In the genomic region with DNA sequence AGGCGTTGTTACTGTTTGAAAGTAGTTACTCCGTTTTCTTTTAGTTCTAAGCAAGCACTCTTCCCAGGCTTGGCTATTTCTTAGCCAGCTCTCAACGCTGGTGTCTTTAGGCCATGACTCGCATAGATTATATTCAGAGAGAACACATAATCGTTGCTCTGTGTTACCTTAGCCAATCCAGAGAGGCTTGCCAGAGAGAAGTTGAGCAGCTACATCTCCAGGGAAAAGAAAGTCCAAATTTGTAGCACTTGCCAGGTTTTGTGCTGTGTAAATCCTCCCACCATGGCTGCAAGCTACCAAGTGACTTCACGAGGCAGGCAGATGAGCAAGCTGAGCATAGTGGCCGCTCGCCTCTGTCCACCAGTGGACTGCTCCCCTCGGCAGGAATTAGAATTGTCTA, we compare ENCODE assay signal across 26 mouse cellular contexts.
DNase-seq lines count a peak whose midpoint lies in the region; ATAC-seq lines count a peak whose summit lies in the region.
"Had no signal": no experiment of that assay in that cellular context is flagged by ENCODE, and none has a peak within 500 bp of the region (broad histone marks: within the 10 kb centered on the region; RNA-seq: fewer than 3 reads in every experiment).

No protein-coding gene starts in this region.

- DNase-seq in embryonic facial prominence, embryonic 14.5 days (ENCODE audit: low spot score), result peak; percentile 17
- no peak for DNase-seq in embryonic facial prominence, embryonic 10.5 days (ENCODE audit: low spot score)
- DNase-seq in heart, adult 9 months (ENCODE audit: low spot score in 2 of 2), result peak; percentile 5 to 24
- DNase-seq in heart, postnatal 36 days, result no peak
- DNase-seq in adipocyte (ENCODE audit: low spot score), result peak; percentile 54
- peak; percentile 44 for DNase-seq in gastrocnemius, postnatal 25 days
- no peak for DNase-seq in right cerebral cortex, postnatal 4 days
- DNase-seq: adrenal gland, adult 2 months; cerebellum, adult 8-10 months; cerebellum, postnatal 25 days; kidney, adult 18-20 months; kidney, postnatal 10 days; layer of hippocampus, postnatal 36 days; left cerebral cortex, postnatal 4 days; liver, postnatal 0 days; lung, postnatal 36 days; right cerebral cortex, postnatal 25 days had no signal

- intact Hi-C loops in heart, postnatal 36 days (cut with DNase I), result no loop called here

- no peaks in the 10 kb centered on the region for H3K9me3 ChIP-seq in embryonic facial prominence, embryonic 14.5 days (ENCODE audit: control insufficient read depth, low read length)
- H3K9me3 ChIP-seq in embryonic facial prominence, embryonic 10.5 days, result no peaks in the 10 kb centered on the region
- no peaks in the 10 kb centered on the region for H3K9me3 ChIP-seq in kidney, embryonic 15.5 days (replicated peaks)
- H3K9me3 ChIP-seq: forebrain, embryonic 10.5 days; forebrain, embryonic 15.5 days; heart, embryonic 15.5 days; liver, embryonic 12.5 days had no signal

- H3K27me3 ChIP-seq in embryonic facial prominence, embryonic 14.5 days (replicated peaks; ENCODE audit: control insufficient read depth, insufficient read depth, low read length), result no peaks in the 10 kb centered on the region
- no peaks in the 10 kb centered on the region for H3K27me3 ChIP-seq in embryonic facial prominence, embryonic 10.5 days (replicated peaks; ENCODE audit: low read depth, poor library complexity, severe bottlenecking)
- no peaks in the 10 kb centered on the region for H3K27me3 ChIP-seq in kidney, embryonic 15.5 days
- H3K27me3 ChIP-seq: forebrain, embryonic 15.5 days; heart, embryonic 15.5 days; liver, embryonic 12.5 days had no signal

- peaks cover 6% of the 10 kb centered on the region; the same call in 1 of the 2 replicates for H3K4me1 ChIP-seq in embryonic facial prominence, embryonic 14.5 days (ENCODE audit: control insufficient read depth, insufficient read depth, low read length)
- H3K4me1 ChIP-seq in embryonic facial prominence, embryonic 10.5 days, result no peaks in the 10 kb centered on the region
- no peaks in the 10 kb centered on the region for H3K4me1 ChIP-seq in kidney, embryonic 15.5 days
- H3K4me1 ChIP-seq: forebrain, embryonic 10.5 days; forebrain, embryonic 15.5 days; heart, embryonic 15.5 days; liver, embryonic 12.5 days had no signal

- H3K36me3 ChIP-seq in embryonic facial prominence, embryonic 14.5 days (ENCODE audit: control insufficient read depth, insufficient read depth, low read length), result no peaks in the 10 kb centered on the region
- no peaks in the 10 kb centered on the region for H3K36me3 ChIP-seq in embryonic facial prominence, embryonic 10.5 days (replicated peaks)
- H3K36me3 ChIP-seq in kidney, embryonic 15.5 days, result no peaks in the 10 kb centered on the region
- H3K36me3 ChIP-seq: forebrain, embryonic 10.5 days; forebrain, embryonic 15.5 days; heart, embryonic 15.5 days; liver, embryonic 12.5 days had no signal

- H3K4me3 ChIP-seq in embryonic facial prominence, embryonic 14.5 days (ENCODE audit: low read depth, low read length), result no peak overlapping the region
- no peak overlapping the region for H3K4me3 ChIP-seq in embryonic facial prominence, embryonic 10.5 days
- no peak overlapping the region for H3K4me3 ChIP-seq in kidney, embryonic 15.5 days (replicated peaks)
- H3K4me3 ChIP-seq: forebrain, embryonic 10.5 days; forebrain, embryonic 15.5 days; heart, embryonic 15.5 days; liver, embryonic 12.5 days had no signal

- H3K27ac ChIP-seq in embryonic facial prominence, embryonic 14.5 days (replicated peaks; ENCODE audit: low read depth, low read length), result no peak overlapping the region
- no peak overlapping the region for H3K27ac ChIP-seq in embryonic facial prominence, embryonic 10.5 days (replicated peaks)
- H3K27ac ChIP-seq in kidney, embryonic 15.5 days, result no peak overlapping the region
- H3K27ac ChIP-seq: forebrain, embryonic 10.5 days; forebrain, embryonic 15.5 days; heart, embryonic 15.5 days; hindbrain, embryonic 14.5 days; liver, embryonic 12.5 days had no signal

- no peak overlapping the region for H3K4me2 ChIP-seq in embryonic facial prominence, embryonic 14.5 days (ENCODE audit: low read depth, low read length)
- H3K4me2 ChIP-seq in kidney, embryonic 15.5 days, result no peak overlapping the region
- H3K4me2 ChIP-seq: forebrain, embryonic 15.5 days; heart, embryonic 15.5 days; hindbrain, embryonic 14.5 days; liver, embryonic 12.5 days; midbrain, embryonic 11.5 days had no signal

- ATAC-seq in embryonic facial prominence, embryonic 14.5 days (ENCODE audit: low read depth), result no peak
- ATAC-seq in kidney, embryonic 15.5 days (replicated peaks; ENCODE audit: low FRiP score), result no peak
- ATAC-seq: CD4-positive, CD25-positive, alpha-beta regulatory T cell, adult 4 months; forebrain, embryonic 15.5 days; liver, embryonic 12.5 days; liver, postnatal 0 days; midbrain, embryonic 16.5 days had no signal

- H3K9ac ChIP-seq in embryonic facial prominence, embryonic 14.5 days (ENCODE audit: low read depth, low read length), result no peak overlapping the region
- no peak overlapping the region for H3K9ac ChIP-seq in kidney, embryonic 15.5 days
- H3K9ac ChIP-seq: forebrain, embryonic 15.5 days; heart, embryonic 15.5 days; hindbrain, embryonic 14.5 days; liver, embryonic 12.5 days; liver, postnatal 0 days had no signal

- WGBS in embryonic facial prominence, embryonic 14.5 days, result 68% methylated on average over 9 of the region's 9 CpGs
- 83% methylated on average over 9 of the region's 9 CpGs for WGBS in embryonic facial prominence, embryonic 10.5 days
- WGBS in kidney, embryonic 15.5 days, result 89% methylated on average over 9 of the region's 9 CpGs

Comparison
In these comparisons a context has a peak if more than half of its experiments do, and no peak if none do; other contexts are left out.
1. DNase-seq: peak in embryonic facial prominence, embryonic 14.5 days (single experiment), heart, adult 9 months (2 of 2), adipocyte (single experiment) and gastrocnemius, postnatal 25 days (single experiment); none in embryonic facial prominence, embryonic 10.5 days (single experiment), heart, postnatal 36 days (0 of 2) and right cerebral cortex, postnatal 4 days (single experiment).